Mouse (Mus musculus) liver, adult 2 months (tissue): ENCODE measurements at regions not wholly inside any gene's neighbourhood (a gene's known extent, or its start where the extent isn't known, plus 50 kb on each side); places are given as distances from the start of the nearest gene placed in this dataset.

Experiments used
- DNase-seq: peaks from one replicate; pipeline ENCODE4 v3.0.0-alpha.2; 2011; ENCODE audit warnings: low read depth, low spot score; ENCODE audit errors: extremely low read depth
- H3K27ac ChIP-seq: fragments of 200-500 bp; replicated peaks from 2 replicates; pipeline ENCODE4 v1.5.1; 2012; ENCODE audit warnings: low read depth, mild to moderate bottlenecking, control low read depth, inconsistent platforms, low read length; ENCODE audit not compliant: insufficient read depth
- H3K27me3 ChIP-seq: fragments of 200-500 bp; 2 replicates; pipeline ENCODE4 v1.6.1; 2012; ENCODE audit warnings: mild to moderate bottlenecking, moderate library complexity, low read length, inconsistent platforms; ENCODE audit not compliant: control insufficient read depth, insufficient read depth
- H3K36me3 ChIP-seq: fragments of 200-500 bp; 2 replicates; pipeline ENCODE4 v1.6.1; 2012; ENCODE audit warnings: low read length, inconsistent platforms; ENCODE audit not compliant: control insufficient read depth, insufficient read depth
- H3K4me1 ChIP-seq: fragments of 200-500 bp; 2 replicates; pipeline ENCODE4 v1.6.1; 2011; ENCODE audit warnings: low read length; ENCODE audit not compliant: control insufficient read depth, insufficient read depth
- H3K4me3 ChIP-seq: fragments of 200-500 bp; 2 replicates; pipeline ENCODE4 v1.5.1; 2011; ENCODE audit warnings: low read depth, mild to moderate bottlenecking, control low read depth, low read length, moderate library complexity; ENCODE audit not compliant: insufficient read depth
- H3K79me2 ChIP-seq: fragments of 200-500 bp; 2 replicates; pipeline ENCODE4 v1.6.1; 2012; ENCODE audit warnings: inconsistent platforms, mild to moderate bottlenecking, low read length, moderate library complexity; ENCODE audit not compliant: control insufficient read depth, insufficient read depth
- H3K9ac ChIP-seq: fragments of 200-500 bp; 2 replicates; pipeline ENCODE4 v1.6.1; 2012; ENCODE audit warnings: low read depth, mild to moderate bottlenecking, control low read depth, inconsistent platforms, low read length
- CTCF ChIP-seq: fragments of 200-500 bp; IDR thresholded peaks from 2 replicates; pipeline ENCODE4 v1.5.1; 2011; ENCODE audit warnings: low read depth, low read length, control low read depth
- POLR2A ChIP-seq: fragments of 200-500 bp; IDR thresholded peaks from 2 replicates; pipeline ENCODE4 v1.6.1; 2011; ENCODE audit warnings: low read length, control low read depth; ENCODE audit not compliant: insufficient read depth; ENCODE audit errors: extremely low read depth
- WGBS: fragments of 180-500 bp; shearing (Covaris S2); methylation state at CpG from one replicate; pipeline ENCODE4 v1.1.7; 2018; 5-methylcytosine and 5-hydroxymethylcytosine counted together

- H3K27ac ChIP-seq, result no peak overlapping the region
- no peaks in the 10 kb centered on the region for H3K36me3 ChIP-seq
- H3K9ac ChIP-seq, result no peak overlapping the region
- no peaks in the 10 kb centered on the region for H3K4me1 ChIP-seq
- DNase-seq, result no peak
- H3K27me3 ChIP-seq, result no peaks in the 10 kb centered on the region
- WGBS, result 84% methylated on average over 4 of the region's 4 CpGs
- TF ChIP-seq CTCF (no peak), POLR2A (no peak)
- H3K79me2 ChIP-seq, result no peaks in the 10 kb centered on the region
- no peak overlapping the region for H3K4me3 ChIP-seq
Observed at GRCm38 (mm10) chr3:136611682-136612081, 58.2 kb upstream of the Ppp3ca start.

- no peak overlapping the region for H3K27ac ChIP-seq
- no peak overlapping the region for H3K9ac ChIP-seq
- H3K36me3 ChIP-seq, result no peaks in the 10 kb centered on the region
- H3K4me3 ChIP-seq, result no peak overlapping the region
- H3K27me3 ChIP-seq, result no peaks in the 10 kb centered on the region
- DNase-seq, result no peak
- WGBS, result 85% methylated on average over 5 of the region's 5 CpGs
- TF ChIP-seq POLR2A (no peak), CTCF (no peak)
- no peaks in the 10 kb centered on the region for H3K79me2 ChIP-seq
- H3K4me1 ChIP-seq, result no peaks in the 10 kb centered on the region
Observed at GRCm38 (mm10) chr3:136610556-136610924, 59.4 kb upstream of the Ppp3ca start.

GRCm38 (mm10) chr3:136609855-136610555, 59.9 kb upstream of the Ppp3ca start:
- peak; percentile 11 for DNase-seq
- Histone ChIP-seq H3K36me3 (no peaks in the 10 kb centered on the region), H3K4me1 (no peaks in the 10 kb centered on the region), H3K9ac (no peak overlapping the region), H3K27me3 (no peaks in the 10 kb centered on the region), H3K79me2 (no peaks in the 10 kb centered on the region), H3K27ac (no peak overlapping the region), H3K4me3 (no peak overlapping the region)
- TF ChIP-seq POLR2A (no peak), CTCF (no peak)
- 53% methylated on average over 6 of the region's 6 CpGs for WGBS

GRCm38 (mm10) chr3:136601706-136602105, 68.2 kb upstream of the Ppp3ca start:
- 30% methylated on average over 1 of the region's 1 CpGs for WGBS
- H3K79me2 ChIP-seq, result no peaks in the 10 kb centered on the region
- no peaks in the 10 kb centered on the region for H3K36me3 ChIP-seq
- no peak overlapping the region for H3K27ac ChIP-seq
- no peak overlapping the region for H3K9ac ChIP-seq
- DNase-seq, result no peak
- TF ChIP-seq CTCF (no peak), POLR2A (no peak)
- H3K4me3 ChIP-seq, result no peak overlapping the region
- no peaks in the 10 kb centered on the region for H3K4me1 ChIP-seq
- no peaks in the 10 kb centered on the region for H3K27me3 ChIP-seq

DNA sequence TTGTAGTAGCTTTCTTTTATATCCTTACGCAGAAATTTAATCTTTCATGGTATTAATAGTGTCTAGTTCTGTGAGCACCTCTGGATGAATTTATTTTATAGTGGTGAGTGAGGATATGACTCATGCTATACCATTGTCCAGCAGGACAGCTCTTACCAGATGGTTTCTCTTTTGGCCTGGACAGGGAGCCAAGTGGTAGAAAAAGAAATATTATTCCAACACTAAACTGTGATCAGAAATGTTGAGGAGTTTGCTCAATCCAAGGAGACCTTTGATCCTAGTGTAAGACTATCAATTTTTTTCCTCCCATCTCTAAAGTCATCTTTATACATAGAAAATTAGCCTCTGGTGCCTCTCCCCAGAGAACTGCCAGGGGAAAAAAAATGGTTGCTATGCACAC, 86.0 kb upstream of the Ppp3ca start:
- no peaks in the 10 kb centered on the region for H3K27me3 ChIP-seq
- no peaks in the 10 kb centered on the region for H3K4me1 ChIP-seq
- no peak overlapping the region for H3K27ac ChIP-seq
- TF ChIP-seq CTCF (no peak), POLR2A (no peak)
- no peak overlapping the region for H3K9ac ChIP-seq
- H3K36me3 ChIP-seq, result no peaks in the 10 kb centered on the region
- no peaks in the 10 kb centered on the region for H3K79me2 ChIP-seq
- DNase-seq, result no peak
- WGBS, result 98% methylated on average over 1 of the region's 1 CpGs
- H3K4me3 ChIP-seq, result no peak overlapping the region

DNA sequence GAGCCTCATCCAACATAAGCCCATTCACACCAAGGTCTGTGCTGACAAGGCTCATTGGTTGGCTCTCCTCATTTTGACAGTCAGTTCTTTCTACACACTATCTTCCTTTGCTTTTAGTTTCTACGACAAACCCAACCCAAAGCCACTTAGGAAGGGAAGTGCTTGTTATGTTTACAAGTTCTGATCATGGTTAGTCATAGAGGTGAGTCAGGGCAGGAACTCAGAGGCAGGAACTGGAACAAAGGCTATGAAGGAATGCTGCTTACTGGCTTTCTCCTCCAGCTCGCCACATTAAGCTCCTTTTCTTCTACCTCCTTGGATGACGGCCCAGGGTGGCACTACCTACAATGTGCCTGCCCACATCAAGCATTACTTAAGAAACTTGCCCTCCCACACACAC, 91.9 kb upstream of the Ppp3ca start:
- Histone ChIP-seq H3K27me3 (no peaks in the 10 kb centered on the region), H3K36me3 (no peaks in the 10 kb centered on the region), H3K4me3 (no peak overlapping the region), H3K79me2 (no peaks in the 10 kb centered on the region), H3K4me1 (no peaks in the 10 kb centered on the region), H3K9ac (no peak overlapping the region), H3K27ac (no peak overlapping the region)
- TF ChIP-seq CTCF (no peak), POLR2A (no peak)
- no peak for DNase-seq
- WGBS, result 80% methylated on average over 3 of the region's 3 CpGs
